Mouse (Mus musculus): ENCODE measurements around the gene Vmn2r36. TPM values are rescaled to one million over a fixed set of nuclear protein-coding genes. Genes with fewer than 3 reads are reported as not detected.
"Not testable (repeated sequence)": the region's sequence is repeated elsewhere in the genome, so short reads cannot be mapped to it uniquely, and the experiment has no call there.

The Vmn2r36 gene
- not detected in 2 replicates for polyA plus RNA-seq (2012)

DNA sequence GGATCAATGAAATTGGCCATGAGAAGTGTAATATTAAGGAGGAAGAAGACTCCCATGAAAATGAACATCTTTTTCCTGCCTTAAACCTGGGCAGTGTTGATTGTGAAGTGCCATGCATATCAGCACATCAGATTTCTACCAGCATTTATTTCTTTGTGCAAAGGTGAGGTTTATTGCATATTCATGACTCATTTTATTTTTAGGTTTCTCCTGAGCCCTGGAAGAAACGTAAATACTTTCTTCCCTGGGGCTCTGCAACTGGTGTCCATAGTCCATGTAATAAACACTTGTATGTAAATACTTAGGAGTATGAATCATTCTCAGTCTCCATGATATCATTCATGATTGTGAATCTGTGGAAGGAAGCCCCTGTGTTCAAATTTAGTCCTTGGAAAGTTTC, at the start of gene Vmn2r36:
Gene Vmn2r36 (minus strand): TSS at position 101 of the 400 bp plus-strand sequence.
- not testable (repeated sequence) for TF ChIP-seq GATA1 (IDR thresholded peaks at IDR 0.05; ENCODE audit: low read length)

Other genes starting within 250 kb of the Vmn2r36 start
- gene Vmn2r34, start 213.0 kb downstream of the Vmn2r36 start, polyA plus RNA-seq (2012): not detected in 2 replicates
- gene Vmn2r35, start 82.6 kb downstream of the Vmn2r36 start, polyA plus RNA-seq (2012): not detected in 2 replicates